Mouse (Mus musculus): ENCODE measurements around the gene Il11. TPM values are rescaled to one million over a fixed set of nuclear protein-coding genes. Genes with fewer than 3 reads are reported as not detected.

The Il11 gene
- polyA plus RNA-seq, 1 experiment = 15.5 TPM

DNA sequence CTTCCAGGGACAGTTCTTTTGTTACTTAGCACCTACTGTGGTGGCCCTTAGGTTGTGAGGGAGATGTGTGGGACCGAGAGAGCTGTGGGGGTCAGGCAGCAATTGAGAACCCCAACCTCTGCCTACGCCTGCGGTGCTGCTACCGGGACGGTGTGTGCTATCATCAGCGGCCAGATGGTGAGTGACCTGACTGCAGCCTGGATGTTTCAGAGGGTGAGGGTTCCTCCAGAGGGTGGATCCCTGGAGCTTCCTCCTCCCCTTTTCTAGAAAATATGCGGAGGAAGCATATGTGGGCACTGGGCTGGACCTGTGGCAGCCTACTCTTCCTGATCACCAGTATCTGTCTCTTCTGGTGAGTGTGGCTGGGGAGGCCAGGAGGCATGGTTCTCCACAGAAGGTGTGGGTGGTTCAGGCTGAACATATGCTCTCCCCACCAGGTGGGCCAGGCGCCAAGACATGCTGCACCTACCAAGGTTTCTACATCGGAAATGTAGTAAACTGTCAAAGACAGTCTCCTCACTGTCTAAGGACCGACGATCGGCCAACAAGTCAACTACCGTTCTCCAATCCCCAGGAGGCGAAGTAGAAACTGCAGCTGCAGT is 1.1 kb upstream of the Il11 start:
- Histone ChIP-seq H3K27ac (ENCODE audit: control insufficient read depth, insufficient read depth, low read depth, low read length) (no peak overlapping the region), H3K27me3 (ENCODE audit: control insufficient read depth, insufficient read depth, low read length) (no peaks in the 10 kb centered on the region), H3K4me1 (ENCODE audit: control insufficient read depth, insufficient read depth, low read length) (peaks cover 2% of the 10 kb centered on the region), H3K4me3 (ENCODE audit: control insufficient read depth, low read depth, low read length) (peak overlapping the region; percentile 87), H3K36me3 (ENCODE audit: control insufficient read depth, insufficient read depth, low read length) (no peaks in the 10 kb centered on the region)
- no peak for TF ChIP-seq POLR2A (IDR thresholded peaks at IDR 0.05; ENCODE audit: control insufficient read depth, low read depth, low read length)
- TF ChIP-seq CTCF (IDR thresholded peaks at IDR 0.05; ENCODE audit: control insufficient read depth, insufficient read depth, insufficient replicate concordance, low read depth, low read length) = no peak

DNA sequence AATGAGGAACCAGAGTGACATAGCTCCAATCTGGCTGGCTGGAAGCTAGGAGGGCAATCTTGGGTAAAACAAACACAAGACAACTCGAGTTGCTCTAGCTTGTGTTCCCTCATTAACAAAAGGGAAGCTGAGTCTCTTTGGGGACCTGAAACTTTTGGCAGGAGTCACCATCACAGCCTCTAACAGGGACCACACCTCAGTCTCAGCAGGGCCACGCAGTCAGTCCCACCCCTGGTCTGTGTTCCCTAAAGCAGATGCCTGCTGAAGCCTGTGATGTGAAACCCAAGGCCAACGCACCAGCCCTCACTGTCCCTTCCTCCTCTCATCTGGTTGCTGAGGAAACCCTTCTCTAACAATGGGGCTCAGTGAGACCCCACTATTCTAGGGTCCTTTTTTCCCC is 529 bp downstream of the Il11 start:
- no peaks in the 10 kb centered on the region for H3K36me3 ChIP-seq (ENCODE audit: control insufficient read depth, insufficient read depth, low read length)
- H3K27me3 ChIP-seq (ENCODE audit: control insufficient read depth, insufficient read depth, low read length) = no peaks in the 10 kb centered on the region
- H3K4me1 ChIP-seq (ENCODE audit: control insufficient read depth, insufficient read depth, low read length) = peaks cover 6% of the 10 kb centered on the region
- TF ChIP-seq CTCF (IDR thresholded peaks at IDR 0.05; ENCODE audit: control insufficient read depth, insufficient read depth, insufficient replicate concordance, low read depth, low read length) = no peak
- TF ChIP-seq POLR2A (IDR thresholded peaks at IDR 0.05; ENCODE audit: control insufficient read depth, low read depth, low read length) = no peak
- H3K4me3 ChIP-seq (ENCODE audit: control insufficient read depth, low read depth, low read length) = peak overlapping the region; percentile 87
- H3K27ac ChIP-seq (ENCODE audit: control insufficient read depth, insufficient read depth, low read depth, low read length) = peak overlapping the region; percentile 47

DNA sequence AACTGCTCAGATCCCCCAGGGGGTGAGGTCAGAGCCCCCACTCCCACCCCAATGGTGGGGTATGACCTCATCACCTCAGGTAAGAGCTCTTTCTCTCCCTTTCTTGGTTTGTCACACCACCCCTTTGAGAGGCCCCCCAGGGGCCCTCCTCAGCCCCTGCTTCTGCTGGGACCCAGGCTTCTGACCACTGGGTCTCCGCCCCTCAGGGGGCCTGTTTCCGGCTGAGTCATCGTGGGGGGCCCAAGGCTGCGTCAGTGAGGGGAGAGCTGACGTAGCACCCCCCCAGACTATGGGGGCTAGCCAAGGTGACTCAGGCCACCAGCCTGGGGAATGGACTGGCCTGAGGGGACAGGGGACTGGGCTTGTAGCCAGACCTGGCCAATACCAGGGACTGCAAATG is 2.7 kb downstream of the Il11 start:
- TF ChIP-seq CTCF (IDR thresholded peaks at IDR 0.05; ENCODE audit: control insufficient read depth, insufficient read depth, insufficient replicate concordance, low read depth, low read length) (no peak), POLR2A (IDR thresholded peaks at IDR 0.05; ENCODE audit: control insufficient read depth, low read depth, low read length) (no peak)
- Histone ChIP-seq H3K36me3 (ENCODE audit: control insufficient read depth, insufficient read depth, low read length) (no peaks in the 10 kb centered on the region), H3K4me3 (ENCODE audit: control insufficient read depth, low read depth, low read length) (peak overlapping the region; percentile 87), H3K27me3 (ENCODE audit: control insufficient read depth, insufficient read depth, low read length) (no peaks in the 10 kb centered on the region; the same call in 1 of the 2 replicates), H3K4me1 (ENCODE audit: control insufficient read depth, insufficient read depth, low read length) (peaks cover 9% of the 10 kb centered on the region), H3K27ac (ENCODE audit: control insufficient read depth, insufficient read depth, low read depth, low read length) (no peak overlapping the region)

DNA sequence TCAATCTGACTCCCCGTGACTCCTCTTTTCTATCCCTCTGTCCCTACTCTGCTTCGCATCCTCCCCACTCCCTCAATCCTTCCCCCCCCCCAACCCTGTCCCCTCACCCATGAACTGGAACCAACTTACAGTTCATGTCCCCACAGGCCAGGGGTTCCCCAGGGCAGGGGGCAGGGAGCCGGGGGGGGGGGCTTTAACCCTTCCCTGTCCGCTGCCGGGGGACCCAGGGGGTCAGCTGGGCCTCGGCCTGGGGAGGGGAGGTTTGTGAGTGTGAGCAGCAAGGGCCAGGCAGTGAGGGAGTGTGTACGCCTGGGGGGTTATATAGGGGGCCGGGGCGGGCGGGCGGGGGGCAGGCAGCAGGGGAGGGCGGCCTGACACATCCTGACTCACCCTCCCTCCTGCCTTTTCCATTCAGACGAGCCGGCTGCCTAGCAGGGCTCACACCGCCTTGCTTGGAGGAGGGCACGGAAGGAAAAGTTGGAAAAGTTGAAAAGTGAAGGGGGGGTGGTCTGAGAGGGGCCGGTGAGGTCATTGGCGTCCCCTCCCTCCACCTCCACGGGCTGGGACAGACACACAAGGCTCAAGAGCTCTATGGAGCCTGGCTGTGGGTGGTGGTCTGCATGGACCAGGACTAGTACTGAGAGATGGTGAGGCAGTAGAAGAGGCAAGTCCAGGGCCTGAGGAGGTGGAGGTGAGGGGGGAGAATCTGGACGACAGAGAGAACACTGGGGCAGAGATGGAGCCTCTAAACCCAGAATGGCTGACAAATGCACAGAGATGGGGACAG is 4.6 kb downstream of the Il11 start:
- H3K4me3 ChIP-seq (ENCODE audit: control insufficient read depth, low read depth, low read length) = no peak overlapping the region
- no peaks in the 10 kb centered on the region for H3K36me3 ChIP-seq (ENCODE audit: control insufficient read depth, insufficient read depth, low read length)
- H3K4me1 ChIP-seq (ENCODE audit: control insufficient read depth, insufficient read depth, low read length) = peaks cover 13% of the 10 kb centered on the region
- H3K27ac ChIP-seq (ENCODE audit: control insufficient read depth, insufficient read depth, low read depth, low read length) = no peak overlapping the region
- TF ChIP-seq POLR2A (IDR thresholded peaks at IDR 0.05; ENCODE audit: control insufficient read depth, low read depth, low read length) = no peak
- TF ChIP-seq CTCF (IDR thresholded peaks at IDR 0.05; ENCODE audit: control insufficient read depth, insufficient read depth, insufficient replicate concordance, low read depth, low read length) = no peak
- H3K27me3 ChIP-seq (ENCODE audit: control insufficient read depth, insufficient read depth, low read length) = no peaks in the 10 kb centered on the region; the same call in 1 of the 2 replicates

DNA sequence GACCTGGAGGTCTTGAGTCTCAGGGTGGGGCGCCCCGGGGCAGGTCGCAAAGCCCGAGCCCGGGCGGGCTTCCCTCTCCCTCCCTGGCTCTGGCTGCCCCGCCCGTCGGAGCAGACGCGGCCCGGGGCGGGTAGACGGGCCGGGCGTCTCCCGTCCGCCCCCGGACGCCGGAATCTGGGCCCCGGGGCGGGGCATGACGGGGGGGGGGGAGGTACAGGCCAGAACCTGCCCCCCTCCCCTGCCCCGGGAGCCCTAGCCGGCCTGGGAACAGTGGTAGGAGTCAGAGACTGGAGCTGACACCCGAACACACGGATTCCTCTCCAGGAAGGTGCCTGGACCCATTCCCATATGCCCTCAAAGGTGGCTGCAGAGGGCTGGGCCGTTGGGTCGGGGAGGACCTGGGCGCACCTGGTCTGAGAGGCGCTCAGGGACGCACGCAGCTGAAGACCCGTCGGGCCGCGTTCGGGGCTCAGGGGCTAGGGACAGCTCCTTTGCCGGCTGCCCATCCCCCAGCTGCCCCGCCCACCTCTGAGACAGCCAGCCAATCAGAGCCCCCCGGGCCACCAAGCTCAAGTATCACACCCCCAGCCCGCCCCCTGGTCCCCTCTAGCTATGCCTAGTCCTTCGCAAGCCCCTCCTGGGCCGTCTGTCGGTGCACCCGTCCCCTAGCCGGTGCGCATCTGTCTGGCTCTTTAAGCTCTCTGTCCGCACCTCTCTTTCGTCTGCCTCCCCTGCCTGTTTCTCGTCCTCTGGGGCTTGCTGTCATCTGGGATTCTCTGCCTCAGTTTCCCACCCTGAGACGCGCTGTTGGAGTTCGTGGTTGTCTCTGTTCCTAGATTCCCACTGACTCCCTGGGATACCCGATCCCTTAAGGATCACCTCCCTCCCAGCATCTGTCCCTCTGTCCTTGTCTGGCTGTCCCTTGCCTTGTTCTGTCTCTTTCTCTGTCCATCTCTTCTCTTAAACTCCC is 5.5 kb downstream of the Il11 start:
- Histone ChIP-seq H3K4me3 (ENCODE audit: control insufficient read depth, low read depth, low read length) (peak overlapping the region; percentile 79), H3K27me3 (ENCODE audit: control insufficient read depth, insufficient read depth, low read length) (no peaks in the 10 kb centered on the region; the same call in 1 of the 2 replicates), H3K4me1 (ENCODE audit: control insufficient read depth, insufficient read depth, low read length) (peaks cover 13% of the 10 kb centered on the region), H3K36me3 (ENCODE audit: control insufficient read depth, insufficient read depth, low read length) (no peaks in the 10 kb centered on the region), H3K27ac (ENCODE audit: control insufficient read depth, insufficient read depth, low read depth, low read length) (no peak overlapping the region)
- no peak for TF ChIP-seq CTCF (IDR thresholded peaks at IDR 0.05; ENCODE audit: control insufficient read depth, insufficient read depth, insufficient replicate concordance, low read depth, low read length)

DNA sequence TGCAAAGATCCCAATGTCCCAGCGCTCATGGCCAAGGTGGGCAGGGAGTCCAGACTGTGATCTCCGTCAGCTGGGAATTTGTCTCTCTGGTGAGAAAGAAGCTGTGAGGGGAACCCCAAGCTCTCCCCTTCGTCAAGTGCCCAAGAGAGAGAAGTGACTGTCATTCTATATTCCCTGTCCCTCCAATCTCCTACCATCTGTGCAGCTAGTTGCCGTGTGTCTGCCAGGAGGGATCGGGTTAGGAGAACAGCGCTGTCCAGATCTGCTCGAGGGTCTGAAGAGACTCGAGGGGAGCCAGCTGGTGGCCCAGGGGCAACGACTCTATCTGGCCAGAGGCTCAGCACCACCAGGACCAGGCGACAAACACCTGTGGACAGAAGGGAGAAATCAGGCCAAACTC is 6.5 kb downstream of the Il11 start:
- TF ChIP-seq CTCF (IDR thresholded peaks at IDR 0.05; ENCODE audit: control insufficient read depth, insufficient read depth, insufficient replicate concordance, low read depth, low read length) (no peak), POLR2A (IDR thresholded peaks at IDR 0.05; ENCODE audit: control insufficient read depth, low read depth, low read length) (0 out of 2 replicates have a peak, but pooled peaks have one; percentile 17)

More for the DNA sequence above, 6.5 kb downstream of the Il11 start:
- H3K27ac ChIP-seq (ENCODE audit: control insufficient read depth, insufficient read depth, low read depth, low read length) = no peak overlapping the region
- peaks cover 13% of the 10 kb centered on the region for H3K4me1 ChIP-seq (ENCODE audit: control insufficient read depth, insufficient read depth, low read length)
- H3K27me3 ChIP-seq (ENCODE audit: control insufficient read depth, insufficient read depth, low read length) = no peaks in the 10 kb centered on the region; the same call in 1 of the 2 replicates
- no peaks in the 10 kb centered on the region for H3K36me3 ChIP-seq (ENCODE audit: control insufficient read depth, insufficient read depth, low read length)
- H3K4me3 ChIP-seq (ENCODE audit: control insufficient read depth, low read depth, low read length) = peak overlapping the region; percentile 79; the same call in 1 of the 2 replicates

All from testis, adult 2 months (tissue).